ENCODE assay signal across 8 mouse cellular contexts in genomic region chr4:134922111-134922924, GRCm38 (mm10). TPM values are rescaled to one million over a fixed set of nuclear protein-coding genes. Genes with fewer than 3 reads are reported as not detected.
A peak's percentile ranks its signal among the peaks of the same experiment; 100 is the strongest.
DNase-seq lines count a peak whose midpoint lies in the region; ATAC-seq and TF ChIP-seq lines count a peak whose summit lies in the region.

No protein-coding gene starts in this region.

- peak overlapping the region; percentile 79 for H3K4me3 ChIP-seq in kidney, embryonic 15.5 days (replicated peaks)
- H3K4me3 ChIP-seq in bone marrow, adult 2 months (replicated peaks; ENCODE audit: control insufficient read depth, low read depth, low read length) = peak overlapping the region; percentile 41
- H3K4me3 ChIP-seq in heart, postnatal 0 days (ENCODE audit: low read depth, low read length) = peak overlapping the region; percentile 96
- peak overlapping the region; percentile 100 for H3K4me3 ChIP-seq in lung, postnatal 0 days (ENCODE audit: low read depth, low read length)

- TF ChIP-seq EP300 in heart, postnatal 0 days (IDR thresholded peaks at IDR 0.05; ENCODE audit: low read depth) = no peak
- no peak for TF ChIP-seq EP300 in lung, postnatal 0 days (IDR thresholded peaks at IDR 0.05)

- DNase-seq in kidney, postnatal 10 days = no peak
- peak; percentile 54 for DNase-seq in heart, postnatal 0 days (ENCODE audit: low spot score)
- DNase-seq in lung, postnatal 0 days (ENCODE audit: low spot score) = peak; percentile 33
- DNase-seq in urinary bladder, adult 18-20 months (ENCODE audit: low spot score in 2 of 2) = no peak
- DNase-seq in cerebellum, adult 18-20 months = no peak

- no peak for TF ChIP-seq POLR2A in bone marrow, adult 2 months (IDR thresholded peaks at IDR 0.05; ENCODE audit: borderline replicate concordance, control insufficient read depth, low read depth, low read length)

- H3K27ac ChIP-seq in kidney, embryonic 15.5 days = peak overlapping the region; percentile 97
- peak overlapping the region; percentile 84 for H3K27ac ChIP-seq in bone marrow, adult 2 months (ENCODE audit: control insufficient read depth, insufficient read depth, low read depth, low read length, poor library complexity)
- H3K27ac ChIP-seq in heart, postnatal 0 days (ENCODE audit: low read depth) = peak overlapping the region; percentile 93
- peak overlapping the region; percentile 95 for H3K27ac ChIP-seq in lung, postnatal 0 days (ENCODE audit: low read length)

- WGBS in kidney, embryonic 15.5 days = 57% methylated on average over 10 of the region's 10 CpGs
- WGBS in bone marrow, adult 2 months = 40% methylated on average over 10 of the region's 10 CpGs
- WGBS in heart, postnatal 0 days = 47% methylated on average over 10 of the region's 10 CpGs
- 56% methylated on average over 10 of the region's 10 CpGs for WGBS in lung, postnatal 0 days

- ATAC-seq in kidney, embryonic 15.5 days (replicated peaks; ENCODE audit: low FRiP score) = no peak
- ATAC-seq in heart, postnatal 0 days (ENCODE audit: insufficient read depth, low read depth) = no peak
- ATAC-seq in lung, postnatal 0 days = no peak
- no peak for ATAC-seq in erythroid progenitor cell, adult 5-6 weeks (replicated peaks; ENCODE audit: low FRiP score, poor library complexity, severe bottlenecking)

- H3K4me2 ChIP-seq in kidney, embryonic 15.5 days = peak overlapping the region; percentile 75
- H3K4me2 ChIP-seq in heart, postnatal 0 days (ENCODE audit: low read depth, low read length) = peak overlapping the region; percentile 84
- peak overlapping the region; percentile 52 for H3K4me2 ChIP-seq in lung, postnatal 0 days (replicated peaks; ENCODE audit: low read depth, low read length)

- H3K4me1 ChIP-seq in kidney, embryonic 15.5 days = peaks cover 24% of the 10 kb centered on the region
- peaks cover 6% of the 10 kb centered on the region for H3K4me1 ChIP-seq in bone marrow, adult 2 months (ENCODE audit: control insufficient read depth, insufficient read depth, low read length)
- peaks cover 3% of the 10 kb centered on the region for H3K4me1 ChIP-seq in heart, postnatal 0 days (ENCODE audit: control insufficient read depth, insufficient read depth)
- peaks cover 5% of the 10 kb centered on the region; the same call in 1 of the 2 replicates for H3K4me1 ChIP-seq in lung, postnatal 0 days (ENCODE audit: insufficient read depth, low read depth, low read length)

- no peak for TF ChIP-seq CTCF in bone marrow, adult 2 months (IDR thresholded peaks at IDR 0.05; ENCODE audit: control insufficient read depth, insufficient read depth, low read length)
- no peak for TF ChIP-seq CTCF in heart, postnatal 0 days (IDR thresholded peaks at IDR 0.05; ENCODE audit: low read depth)
- TF ChIP-seq CTCF in lung, postnatal 0 days (IDR thresholded peaks at IDR 0.05) = no peak

- H3K9me3 ChIP-seq in kidney, embryonic 15.5 days (replicated peaks) = no peaks in the 10 kb centered on the region
- no peaks in the 10 kb centered on the region for H3K9me3 ChIP-seq in heart, postnatal 0 days (replicated peaks; ENCODE audit: control insufficient read depth, low read length)
- no peaks in the 10 kb centered on the region for H3K9me3 ChIP-seq in lung, postnatal 0 days (ENCODE audit: low read length)

- H3K27me3 ChIP-seq in kidney, embryonic 15.5 days = no peaks in the 10 kb centered on the region
- H3K27me3 ChIP-seq in heart, postnatal 0 days (ENCODE audit: control insufficient read depth, insufficient read depth, low read length) = no peaks in the 10 kb centered on the region
- H3K27me3 ChIP-seq in lung, postnatal 0 days (replicated peaks; ENCODE audit: insufficient read depth, low read length) = no peaks in the 10 kb centered on the region

- H3K9ac ChIP-seq in kidney, embryonic 15.5 days = peak overlapping the region; percentile 69
- H3K9ac ChIP-seq in heart, postnatal 0 days (replicated peaks; ENCODE audit: low read depth, low read length) = peak overlapping the region; percentile 78
- peak overlapping the region; percentile 58; the same call in 1 of the 2 replicates for H3K9ac ChIP-seq in lung, postnatal 0 days (replicated peaks; ENCODE audit: low read depth)

- peaks cover 24% of the 10 kb centered on the region for H3K36me3 ChIP-seq in kidney, embryonic 15.5 days
- peaks cover 23% of the 10 kb centered on the region for H3K36me3 ChIP-seq in heart, postnatal 0 days (replicated peaks; ENCODE audit: control insufficient read depth, insufficient read depth, low read length)
- peaks cover 19% of the 10 kb centered on the region; the same call in 1 of the 2 replicates for H3K36me3 ChIP-seq in lung, postnatal 0 days (ENCODE audit: insufficient read depth, low read length)

RNA-seq across cellular contexts. Expression of gene Rsrp1, which starts 1.1 kb away (rescaled TPM):
- polyA plus RNA-seq in kidney, embryonic 15.5 days (2015; fragmentation: Nextera tagmentation; extraction: Ambion mirVana) = 404 and 429 TPM in 2 replicates
- polyA plus RNA-seq in bone marrow, adult 2 months (2011; ENCODE audit: insufficient read depth, insufficient read length, low replicate concordance, missing spikeins) = 590 and 975 TPM in 2 replicates
- 80.5 and 85.8 TPM in 2 replicates for total RNA-seq in heart, postnatal 0 days (2014; rRNA removed; ENCODE audit: low replicate concordance)
- 295 and 322 TPM in 2 replicates for polyA plus RNA-seq in heart, postnatal 0 days (2015; fragmentation: Nextera tagmentation; extraction: Ambion mirVana)
- 542 and 611 TPM in 2 replicates for polyA plus RNA-seq in lung, postnatal 0 days (2015; fragmentation: Nextera tagmentation; extraction: Ambion mirVana)
- 722 and 849 TPM in 2 replicates for total RNA-seq in erythroid progenitor cell, adult 5-6 weeks (2015; ENCODE audit: low replicate concordance)
- 222 and 384 TPM in 2 replicates for total RNA-seq in erythroid progenitor cell, adult 5-6 weeks (2017; ENCODE audit: low replicate concordance)

RNA-seq across cellular contexts. Expression of gene Tmem50a, which starts 7.5 kb away (rescaled TPM):
- polyA plus RNA-seq in kidney, embryonic 15.5 days (2015; fragmentation: Nextera tagmentation; extraction: Ambion mirVana) = 173 and 174 TPM in 2 replicates
- 103 and 127 TPM in 2 replicates for polyA plus RNA-seq in bone marrow, adult 2 months (2011; ENCODE audit: insufficient read depth, insufficient read length, low replicate concordance, missing spikeins)
- total RNA-seq in heart, postnatal 0 days (2014; rRNA removed; ENCODE audit: low replicate concordance) = 111 and 117 TPM in 2 replicates
- polyA plus RNA-seq in heart, postnatal 0 days (2015; fragmentation: Nextera tagmentation; extraction: Ambion mirVana) = 160 and 171 TPM in 2 replicates
- 271 and 296 TPM in 2 replicates for polyA plus RNA-seq in lung, postnatal 0 days (2015; fragmentation: Nextera tagmentation; extraction: Ambion mirVana)
- total RNA-seq in erythroid progenitor cell, adult 5-6 weeks (2015; ENCODE audit: low replicate concordance) = 85.5 and 150 TPM in 2 replicates
- total RNA-seq in erythroid progenitor cell, adult 5-6 weeks (2017; ENCODE audit: low replicate concordance) = 70.6 and 90.5 TPM in 2 replicates

RNA-seq across cellular contexts. Expression of gene Syf2, which starts 8.4 kb away (rescaled TPM):
- 82.7 and 83.9 TPM in 2 replicates for polyA plus RNA-seq in kidney, embryonic 15.5 days (2015; fragmentation: Nextera tagmentation; extraction: Ambion mirVana)
- polyA plus RNA-seq in bone marrow, adult 2 months (2011; ENCODE audit: insufficient read depth, insufficient read length, low replicate concordance, missing spikeins) = 113 and 165 TPM in 2 replicates
- 19.5 and 31.1 TPM in 2 replicates for total RNA-seq in heart, postnatal 0 days (2014; rRNA removed; ENCODE audit: low replicate concordance)
- 66.8 and 73.3 TPM in 2 replicates for polyA plus RNA-seq in heart, postnatal 0 days (2015; fragmentation: Nextera tagmentation; extraction: Ambion mirVana)
- 118 and 132 TPM in 2 replicates for polyA plus RNA-seq in lung, postnatal 0 days (2015; fragmentation: Nextera tagmentation; extraction: Ambion mirVana)
- total RNA-seq in erythroid progenitor cell, adult 5-6 weeks (2015; ENCODE audit: low replicate concordance) = 66.7 and 95.9 TPM in 2 replicates
- 180 and 263 TPM in 2 replicates for total RNA-seq in erythroid progenitor cell, adult 5-6 weeks (2017; ENCODE audit: low replicate concordance)

RNA-seq across cellular contexts. Expression of gene Rhd, which starts 58.0 kb away (rescaled TPM):
- polyA plus RNA-seq in kidney, embryonic 15.5 days (2015; fragmentation: Nextera tagmentation; extraction: Ambion mirVana) = 5.7 and 7.9 TPM in 2 replicates
- 147 and 211 TPM in 2 replicates for polyA plus RNA-seq in bone marrow, adult 2 months (2011; ENCODE audit: insufficient read depth, insufficient read length, low replicate concordance, missing spikeins)
- total RNA-seq in heart, postnatal 0 days (2014; rRNA removed; ENCODE audit: low replicate concordance) = 5.3 and 7.7 TPM in 2 replicates
- 10.1 and 10.3 TPM in 2 replicates for polyA plus RNA-seq in heart, postnatal 0 days (2015; fragmentation: Nextera tagmentation; extraction: Ambion mirVana)
- 1.5 and 2.8 TPM in 2 replicates for polyA plus RNA-seq in lung, postnatal 0 days (2015; fragmentation: Nextera tagmentation; extraction: Ambion mirVana)
- total RNA-seq in erythroid progenitor cell, adult 5-6 weeks (2015; ENCODE audit: low replicate concordance) = 1,050 and 1,093 TPM in 2 replicates
- total RNA-seq in erythroid progenitor cell, adult 5-6 weeks (2017; ENCODE audit: low replicate concordance) = 1,285 and 1,461 TPM in 2 replicates

Comparison
In these comparisons a context has a peak if more than half of its experiments do, and no peak if none do; other contexts are left out.
1. H3K4me3 ChIP-seq: peak in every context shown above with its lines; median percentile 100 in lung, postnatal 0 days; 96 in heart, postnatal 0 days; 79 in kidney, embryonic 15.5 days; 41 in bone marrow, adult 2 months.
2. DNase-seq: peak in heart, postnatal 0 days (single experiment) and lung, postnatal 0 days (single experiment); none in kidney, postnatal 10 days (single experiment), urinary bladder, adult 18-20 months (0 of 2) and cerebellum, adult 18-20 months (0 of 2).
3. Peak in every context shown above with its lines, with median percentiles within 50 percentile points of each other: H3K27ac ChIP-seq, H3K4me2 ChIP-seq and H3K9ac ChIP-seq.